Mouse (Mus musculus) thymus, adult 2 months (tissue): ENCODE data around the gene Chst2.

Source experiments
- CTCF ChIP-seq: fragments of 200-500 bp; IDR thresholded peaks from 2 replicates; pipeline ENCODE4 v1.5.1; 2012; ENCODE audit warnings: mild to moderate bottlenecking, control low read depth, low read length, moderate library complexity, borderline replicate concordance; ENCODE audit not compliant: control insufficient read depth, poor library complexity, insufficient read depth; ENCODE audit errors: extremely low read depth
- POLR2A ChIP-seq: fragments of 200-500 bp; IDR thresholded peaks from 2 replicates; pipeline ENCODE4 v1.6.1; 2012; ENCODE audit warnings: mild to moderate bottlenecking, low read length, control low read depth, moderate library complexity; ENCODE audit not compliant: control insufficient read depth, poor library complexity, insufficient read depth; ENCODE audit errors: extremely low read depth

- TF ChIP-seq POLR2A = no peak
- TF ChIP-seq CTCF = no peak
Measured at GRCm38 (mm10) chr9:95387881-95388380, 18.6 kb downstream of the Chst2 start.
